ENCODE assay signal across 10 mouse cellular contexts in genomic region chr4:130668541-130668940, GRCm38 (mm10). TPM values are rescaled to one million over a fixed set of nuclear protein-coding genes. Genes with fewer than 3 reads are reported as not detected.
DNase-seq lines count a peak whose midpoint lies in the region; ATAC-seq and TF ChIP-seq lines count a peak whose summit lies in the region.
"Had no signal": no experiment of that assay in that cellular context is flagged by ENCODE, and none has a peak within 500 bp of the region (broad histone marks: within the 10 kb centered on the region; RNA-seq: fewer than 3 reads in every experiment).

No protein-coding gene starts in this region.

- TF ChIP-seq RAD21 in CH12.LX (IDR thresholded peaks at IDR 0.05; ENCODE audit: low read depth, low read length), result no peak

- TF ChIP-seq EP300 in CH12.LX (IDR thresholded peaks at IDR 0.05; ENCODE audit: low read length), result no peak

- H3K36me3 ChIP-seq in hindbrain, embryonic 13.5 days, result peaks cover 33% of the 10 kb centered on the region
- H3K36me3 ChIP-seq in hindbrain, embryonic 12.5 days, result peaks cover 38% of the 10 kb centered on the region
- H3K36me3 ChIP-seq in CH12.LX (replicated peaks in 1 of 2; ENCODE audit: control insufficient read depth in 1 of 2, insufficient read depth in 1 of 2, low read length in 1 of 2), result peaks cover 27 to 52% of the 10 kb centered on the region in 2 experiments
- H3K36me3 ChIP-seq in ES-E14 (ENCODE audit: control insufficient read depth, insufficient read depth, low read length, poor library complexity, severe bottlenecking), result peaks cover 19% of the 10 kb centered on the region
- H3K36me3 ChIP-seq in liver, embryonic 16.5 days (ENCODE audit: control insufficient read depth, insufficient read depth), result peaks cover 36% of the 10 kb centered on the region

- H3K4me3 ChIP-seq in hindbrain, embryonic 13.5 days, result no peak overlapping the region
- H3K4me3 ChIP-seq in hindbrain, embryonic 12.5 days, result no peak overlapping the region
- H3K4me3 ChIP-seq in CH12.LX (replicated peaks in 1 of 3; ENCODE audit: low read depth in 2 of 3, low read length in 2 of 3, poor library complexity in 1 of 3) (no peak overlapping the region), ES-E14 (ENCODE audit: insufficient read depth in 1 of 2, low read depth in 1 of 2, low read length in 2 of 2, poor library complexity in 1 of 2, severe bottlenecking in 1 of 2) (peak overlapping the region; percentile 4 to 8; a peak in 1 of 4 replicates)
- no peak overlapping the region for H3K4me3 ChIP-seq in liver, embryonic 16.5 days (ENCODE audit: low read depth, low read length)

- peak overlapping the region; percentile 32 for H3K4me2 ChIP-seq in hindbrain, embryonic 13.5 days
- no peak overlapping the region for H3K4me2 ChIP-seq in hindbrain, embryonic 12.5 days (replicated peaks)
- H3K4me2 ChIP-seq in CH12.LX (ENCODE audit: insufficient read depth, low read depth, poor library complexity, severe bottlenecking), result peak overlapping the region; percentile 26; the same call in 1 of the 2 replicates
- H3K4me2 ChIP-seq in liver, embryonic 16.5 days (ENCODE audit: low read depth, low read length), result peak overlapping the region; percentile 25

- TF ChIP-seq POLR2A in CH12.LX (IDR thresholded peaks at IDR 0.05; ENCODE audit: low read depth, low read length), result no peak

- H3K9me3 ChIP-seq in hindbrain, embryonic 13.5 days, result no peaks in the 10 kb centered on the region
- H3K9me3 ChIP-seq in hindbrain, embryonic 12.5 days (replicated peaks), result no peaks in the 10 kb centered on the region
- H3K9me3 ChIP-seq in CH12.LX (replicated peaks; ENCODE audit: low read length), result no peaks in the 10 kb centered on the region
- H3K9me3 ChIP-seq in ES-E14 (ENCODE audit: control insufficient read depth, insufficient read depth, low read depth, low read length), result no peaks in the 10 kb centered on the region
- no peaks in the 10 kb centered on the region for H3K9me3 ChIP-seq in liver, embryonic 16.5 days (replicated peaks; ENCODE audit: control insufficient read depth, low read length)

- H3K27ac ChIP-seq in hindbrain, embryonic 13.5 days, result no peak overlapping the region; the same call in 1 of the 2 replicates
- no peak overlapping the region for H3K27ac ChIP-seq in hindbrain, embryonic 12.5 days
- H3K27ac ChIP-seq in CH12.LX (ENCODE audit: insufficient read depth, low read depth) (no peak overlapping the region), ES-E14 (ENCODE audit: insufficient read depth, low read depth, low read length, poor library complexity, severe bottlenecking) (no peak overlapping the region)
- peak overlapping the region; percentile 62 for H3K27ac ChIP-seq in liver, embryonic 16.5 days (ENCODE audit: low read length)

- H3K27me3 ChIP-seq in hindbrain, embryonic 13.5 days, result no peaks in the 10 kb centered on the region
- H3K27me3 ChIP-seq in hindbrain, embryonic 12.5 days, result no peaks in the 10 kb centered on the region
- H3K27me3 ChIP-seq in CH12.LX (replicated peaks), result no peaks in the 10 kb centered on the region
- no peaks in the 10 kb centered on the region for H3K27me3 ChIP-seq in liver, embryonic 16.5 days (ENCODE audit: control insufficient read depth, insufficient read depth, low read depth, low read length)

- DNase-seq in CH12.LX (ENCODE audit: extremely low read depth) (no peak), ES-E14 (ENCODE audit: low read depth, low spot score) (no peak)
- no peak for DNase-seq in thymus, postnatal 10 days (ENCODE audit: low spot score in 2 of 2)
- DNase-seq in urinary bladder, adult 18-20 months (ENCODE audit: low spot score in 2 of 2), result no peak
- DNase-seq in cerebellum, postnatal 4 days (ENCODE audit: low spot score in 2 of 2), result no peak
- DNase-seq: adrenal gland, adult 2 months; kidney, adult 9 months had no signal

- peaks cover 95% of the 10 kb centered on the region for H3K79me2 ChIP-seq in CH12.LX (replicated peaks; ENCODE audit: control insufficient read depth, extremely low read depth, insufficient read depth, poor library complexity, severe bottlenecking)

- dilution Hi-C loops in CH12.LX (cut with MboI; ENCODE audit: extremely low pct_ligation_motif_present, extremely low pct_unique_long_range_greater_than_20kb, low sequenced_read_pairs), result no loop called here

- 73% methylated on average over 2 of the region's 2 CpGs for WGBS in hindbrain, embryonic 13.5 days
- 57% methylated on average over 2 of the region's 2 CpGs for WGBS in hindbrain, embryonic 12.5 days
- 9% methylated on average over 2 of the region's 2 CpGs for WGBS in liver, embryonic 16.5 days (ENCODE audit: insufficient replicate concordance)

- TF ChIP-seq CTCF in CH12.LX (conservative IDR thresholded peaks at IDR 0.05 in 1 of 2, IDR thresholded peaks at IDR 0.05 in 1 of 2; ENCODE audit: low read depth in 2 of 2, low read length in 2 of 2), result no peak

- in situ Hi-C loops in CH12.LX (cut with MboI; ENCODE audit: low pct_ligation_motif_present, low pct_unique_long_range_greater_than_20kb, low sequenced_read_pairs) (no loop called here), ES-E14 (cut with MboI; ENCODE audit: low sequenced_read_pairs in 2 of 2, unreplicated experiment in 2 of 2) (no loop called here)

- H3K4me1 ChIP-seq in hindbrain, embryonic 13.5 days (replicated peaks), result peaks cover 57% of the 10 kb centered on the region
- peaks cover 49% of the 10 kb centered on the region for H3K4me1 ChIP-seq in hindbrain, embryonic 12.5 days
- peaks cover 3 to 49% of the 10 kb centered on the region in 2 experiments; a peak in 3 of 4 replicates for H3K4me1 ChIP-seq in CH12.LX (ENCODE audit: control insufficient read depth in 1 of 2, insufficient read depth in 2 of 2)
- peaks cover 6 to 10% of the 10 kb centered on the region in 2 experiments for H3K4me1 ChIP-seq in ES-E14 (ENCODE audit: control insufficient read depth in 2 of 2, insufficient read depth in 2 of 2, low read length in 2 of 2, poor library complexity in 1 of 2)
- peaks cover 41% of the 10 kb centered on the region for H3K4me1 ChIP-seq in liver, embryonic 16.5 days (ENCODE audit: control insufficient read depth, low read depth, low read length)

- no peak for ATAC-seq in hindbrain, embryonic 13.5 days (ENCODE audit: low FRiP score)
- ATAC-seq in hindbrain, embryonic 12.5 days (ENCODE audit: low FRiP score), result no peak
- ATAC-seq in liver, embryonic 16.5 days (ENCODE audit: low read depth), result 0 out of 2 replicates have a peak, but pooled peaks have one; percentile 35

- H3K9ac ChIP-seq in hindbrain, embryonic 13.5 days, result no peak overlapping the region
- H3K9ac ChIP-seq in hindbrain, embryonic 12.5 days, result no peak overlapping the region
- H3K9ac ChIP-seq in CH12.LX (ENCODE audit: insufficient read depth, low read depth) (no peak overlapping the region), ES-E14 (ENCODE audit: insufficient read depth, low read depth, low read length, poor library complexity, severe bottlenecking) (no peak overlapping the region)
- H3K9ac ChIP-seq in liver, embryonic 16.5 days (ENCODE audit: low read depth, low read length), result peak overlapping the region; percentile 30

TF ChIP-seq in CH12.LX, 34 proteins besides CTCF, POLR2A, EP300 and RAD21:
- TF ChIP-seq SMC3 (IDR thresholded peaks at IDR 0.05; ENCODE audit: low read depth, low read length) (no peak), ZC3H11A (IDR thresholded peaks at IDR 0.05; ENCODE audit: low read depth, low read length) (no peak), MAX (IDR thresholded peaks at IDR 0.05; ENCODE audit: low read length) (no peak), MEF2A (IDR thresholded peaks at IDR 0.05; ENCODE audit: borderline replicate concordance, low read depth, low read length) (no peak), ETS1 (conservative IDR thresholded peaks at IDR 0.05; ENCODE audit: low read depth, low read length) (no peak), ZNF384 (IDR thresholded peaks at IDR 0.05; ENCODE audit: low read depth, low read length) (no peak), MYC (IDR thresholded peaks at IDR 0.05; ENCODE audit: low read depth, low read length) (no peak), JUN (IDR thresholded peaks at IDR 0.05; ENCODE audit: insufficient read depth, low read depth, low read length) (no peak), ELF1 (IDR thresholded peaks at IDR 0.05; ENCODE audit: low read depth, low read length) (no peak), BHLHE40 (IDR thresholded peaks at IDR 0.05; ENCODE audit: low read depth, low read length) (no peak), TBP (conservative IDR thresholded peaks at IDR 0.05; ENCODE audit: low read depth, low read length) (no peak), SIN3A (IDR thresholded peaks at IDR 0.05; ENCODE audit: low read length) (no peak), USF1 (IDR thresholded peaks at IDR 0.05; ENCODE audit: low read depth, low read length) (no peak), MAFK (IDR thresholded peaks at IDR 0.05; ENCODE audit: insufficient replicate concordance, low read length) (no peak)
TF ChIP-seq in CH12.LX: peak in this region for 0.

TF ChIP-seq in ES-E14, 5 proteins besides CTCF, POLR2A, EP300 and RAD21:
- TF ChIP-seq MAFK (IDR thresholded peaks at IDR 0.05; ENCODE audit: insufficient read depth, low read depth, low read length) (no peak), HCFC1 (IDR thresholded peaks at IDR 0.05; ENCODE audit: borderline replicate concordance, insufficient read depth, low read length) (no peak), ZC3H11A (IDR thresholded peaks at IDR 0.05; ENCODE audit: borderline replicate concordance, low read depth, low read length) (no peak), CHD2 (IDR thresholded peaks at IDR 0.05; ENCODE audit: low read depth, low read length) (no peak), ZNF384 (IDR thresholded peaks at IDR 0.05; ENCODE audit: low read depth, low read length) (no peak)

RNA-seq across cellular contexts. Expression of gene Pum1, which starts 5.4 kb away (rescaled TPM):
- polyA plus RNA-seq in hindbrain, embryonic 13.5 days (2015; fragmentation: Nextera tagmentation; extraction: Ambion mirVana), result 101 and 103 TPM in 2 replicates
- polyA plus RNA-seq in hindbrain, embryonic 12.5 days (2016; fragmentation: Nextera tagmentation; extraction: Ambion mirVana), result 119 TPM in 2 replicates
- total RNA-seq in CH12.LX (2012; rRNA removed) (35.8 and 38.0 TPM in 2 replicates), CH12.LX (2014; rRNA removed) (17.1 and 17.3 TPM in 2 replicates), ES-E14 (2012; rRNA removed) (101 and 126 TPM in 2 replicates)
- polyA plus RNA-seq in CH12.LX (2012; ENCODE audit: insufficient read length, low read depth), result 36.1 and 41.0 TPM in 2 replicates
- polyA plus RNA-seq in liver, embryonic 16.5 days (2015; fragmentation: Nextera tagmentation; extraction: Ambion mirVana), result 33.5 and 35.7 TPM in 2 replicates

Comparison
In these comparisons a context has a peak if more than half of its experiments do, and no peak if none do; other contexts are left out.
1. H3K4me3 ChIP-seq: peak in ES-E14 (2 of 2); none in hindbrain, embryonic 13.5 days (single experiment), hindbrain, embryonic 12.5 days (single experiment), CH12.LX (0 of 3) and liver, embryonic 16.5 days (single experiment).